Mouse (Mus musculus) spleen, postnatal 36 days (tissue): ENCODE data around the gene Cdk14.
"Not testable (repeated sequence)": the region's sequence is repeated elsewhere in the genome, so short reads cannot be mapped to it uniquely, and the experiment has no call there.

Experiments used
- DNase-seq, 2 experiments: peaks; one replicate each; pipeline ENCODE4 v3.0.0; 2022; ENCODE audit warnings: low spot score in 2 of 2, mixed read lengths in 1 of 2

The Cdk14 gene

DNA sequence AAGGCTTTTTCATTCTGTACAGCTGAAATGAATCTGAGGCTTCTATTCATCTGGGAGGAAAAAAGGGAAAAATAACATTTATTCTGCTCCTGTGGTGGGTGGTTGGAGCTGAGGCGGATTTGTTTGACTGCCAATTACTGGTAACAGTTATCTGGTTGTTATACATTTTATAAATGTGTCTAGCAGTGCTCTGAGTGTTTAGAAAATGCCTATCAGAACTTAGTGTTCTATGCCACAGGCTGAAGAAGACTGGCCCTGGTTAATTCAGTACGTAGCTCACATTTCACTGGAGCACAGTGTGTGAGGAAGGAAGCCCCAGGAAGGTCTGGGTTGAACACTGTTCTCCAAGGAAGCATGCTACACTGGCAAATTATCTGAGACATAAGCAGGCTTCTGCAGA lies 429.1 kb downstream of the Cdk14 start:
- DNase-seq = no peak

DNA sequence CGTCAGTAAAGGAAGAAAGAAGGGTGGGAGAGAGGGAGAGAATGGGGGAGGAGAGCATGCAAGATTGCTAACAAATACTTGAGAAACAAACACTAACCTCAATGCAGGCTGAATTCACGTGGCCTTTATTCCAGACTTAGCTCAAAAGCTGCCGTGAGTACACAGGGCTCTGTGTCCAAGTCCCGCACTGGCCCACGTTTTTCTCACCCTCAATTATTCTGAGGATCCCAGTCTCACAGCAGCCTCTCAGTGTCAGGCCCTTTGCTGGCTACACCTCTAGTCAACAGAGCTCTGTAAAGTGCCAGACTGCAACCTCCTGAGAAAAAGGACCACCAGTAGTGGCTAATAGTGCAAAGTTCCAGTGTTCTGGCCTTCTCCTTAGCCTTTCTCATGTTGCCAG lies 429.9 kb downstream of the Cdk14 start:
- DNase-seq = no peak

DNA sequence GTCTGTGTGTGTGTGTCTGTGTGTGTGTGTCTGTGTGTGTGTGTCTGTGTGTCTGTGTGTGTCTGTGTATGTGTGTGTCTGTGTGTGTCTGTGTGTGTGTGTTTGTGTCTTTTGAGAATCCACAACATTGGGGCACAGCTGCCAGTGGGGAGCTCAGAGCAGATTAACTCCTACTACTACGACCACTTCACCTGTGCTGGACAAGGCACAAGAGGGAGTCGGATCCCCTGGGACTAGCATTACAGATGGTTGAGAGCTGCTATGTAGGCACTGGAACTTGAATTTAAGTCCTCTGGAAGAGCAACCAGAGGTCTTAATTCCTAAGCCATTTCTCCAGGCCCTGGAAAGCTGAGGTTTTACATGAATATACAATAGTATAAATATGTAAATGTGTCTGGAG lies 433.9 kb downstream of the Cdk14 start:
- no peak for DNase-seq

DNA sequence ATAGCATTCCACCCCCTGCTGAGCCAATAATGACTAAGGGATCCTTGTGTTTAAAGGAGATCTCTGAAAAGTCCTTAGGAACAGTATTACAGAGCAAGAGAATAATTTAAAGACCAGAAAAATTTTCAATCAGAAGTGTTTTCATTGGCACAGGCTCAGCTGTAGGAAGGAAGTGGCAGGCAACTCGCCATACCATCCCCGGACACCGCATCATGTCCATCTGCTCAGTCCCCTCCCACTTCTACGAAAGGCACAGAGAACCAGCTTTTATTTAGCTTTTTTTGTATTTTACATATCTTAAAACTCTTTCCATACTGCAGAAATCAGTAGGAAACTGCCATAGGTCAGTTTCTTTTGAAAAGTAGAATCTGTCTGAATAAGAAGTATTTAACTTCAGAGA lies 440.6 kb downstream of the Cdk14 start:
- DNase-seq = no peak

DNA sequence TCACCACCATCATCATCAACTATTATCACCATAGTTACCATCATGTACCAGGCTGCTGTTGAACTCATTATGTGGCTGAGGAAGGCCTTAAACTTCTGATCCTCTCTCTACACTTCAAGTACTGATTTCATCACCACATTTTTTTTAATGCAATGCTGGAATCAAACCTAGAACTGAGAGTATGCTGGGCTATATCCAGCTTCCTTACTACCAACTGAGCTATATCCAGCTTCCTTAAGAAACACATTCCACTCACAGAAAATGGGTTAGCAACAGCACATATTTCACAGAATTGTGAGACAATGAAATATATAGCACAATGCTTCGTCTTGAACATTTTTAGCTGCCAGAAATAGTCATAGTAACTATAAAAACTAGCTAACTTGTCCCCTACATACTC lies 446.7 kb downstream of the Cdk14 start:
- no peak for DNase-seq

DNA sequence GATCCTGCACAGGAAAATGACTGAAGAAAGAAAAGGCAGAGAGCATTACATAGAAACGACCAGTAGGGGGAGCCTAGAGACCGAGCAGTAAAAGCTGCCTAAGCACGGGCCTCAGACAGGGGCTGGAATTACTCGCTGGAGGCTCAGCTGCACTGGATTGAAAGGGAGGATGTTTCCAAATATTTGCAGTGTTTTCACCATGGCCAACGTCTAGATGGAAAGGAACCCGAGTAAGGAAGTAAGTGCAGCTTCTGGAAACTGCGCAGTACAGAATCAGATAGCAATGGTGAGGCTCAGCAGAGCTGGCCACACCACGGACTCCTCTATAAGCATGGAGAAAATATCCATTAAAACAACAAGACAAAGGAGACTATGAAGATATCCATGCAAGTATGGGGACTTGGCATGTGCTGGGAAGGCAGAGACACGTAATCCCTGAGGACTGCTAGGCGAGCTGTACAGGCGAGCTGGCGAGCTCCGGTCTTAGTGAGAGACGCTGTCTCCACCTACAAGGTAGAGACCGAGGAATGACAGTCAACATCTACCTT lies 458.0 kb downstream of the Cdk14 start:
- DNase-seq = peak; percentile 3 to 8

DNA sequence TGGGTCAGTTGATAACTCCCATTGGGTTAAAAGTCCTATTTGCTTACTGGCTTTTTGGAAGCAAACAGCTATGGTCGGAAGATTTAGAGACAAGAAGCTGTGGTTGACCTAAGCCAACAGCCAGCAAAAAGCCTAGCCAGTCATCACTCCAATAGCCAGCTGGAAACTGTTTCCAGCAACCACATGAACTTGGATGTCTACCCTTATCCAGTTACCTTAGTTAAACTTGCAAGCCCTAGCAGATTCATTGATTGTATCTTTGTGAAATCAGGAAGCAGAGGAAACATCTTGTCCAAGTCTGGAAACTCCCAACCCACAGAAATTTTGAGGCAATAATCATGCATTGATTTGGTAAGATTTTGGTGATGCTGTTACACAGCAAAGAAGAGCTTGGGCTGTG lies 458.5 kb downstream of the Cdk14 start:
- no peak for DNase-seq

DNA sequence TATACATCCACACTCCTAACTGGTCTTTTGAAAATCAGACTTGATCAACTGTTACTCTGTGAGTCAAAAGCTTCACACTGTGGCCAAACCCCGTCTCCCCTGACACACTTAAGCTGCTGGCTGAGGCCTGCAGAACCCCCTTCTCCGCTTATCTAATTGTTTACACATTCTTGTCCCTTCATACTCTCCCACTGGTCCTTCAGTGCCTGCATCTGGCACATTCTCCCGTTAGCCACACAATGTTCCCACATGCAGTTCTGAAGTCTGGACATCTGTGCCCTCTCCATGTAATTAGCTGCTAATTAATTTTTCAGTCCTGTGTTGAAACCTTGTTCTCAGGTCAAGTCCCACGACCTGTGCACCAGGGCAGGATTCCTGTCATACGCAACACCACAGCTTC lies 460.7 kb downstream of the Cdk14 start:
- DNase-seq = no peak

DNA sequence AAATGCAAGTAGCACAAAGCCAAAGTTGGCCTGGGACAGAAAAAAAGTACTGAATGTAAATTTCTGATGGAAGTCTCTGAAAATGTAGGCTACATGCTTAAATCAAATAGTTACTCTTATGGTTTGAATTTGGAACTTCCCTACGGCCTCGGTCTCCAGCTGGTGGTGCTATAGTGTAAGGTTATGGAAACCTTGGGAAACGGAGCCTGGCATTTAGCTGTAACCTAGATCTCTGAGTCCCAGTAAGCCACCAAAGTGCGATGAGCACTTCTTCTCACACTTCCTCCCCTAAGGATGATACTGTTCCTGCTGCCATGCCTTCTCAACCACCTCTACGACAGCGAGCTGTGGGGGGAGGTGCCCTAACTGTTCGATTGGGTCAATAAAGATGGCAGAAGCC lies 464.1 kb downstream of the Cdk14 start:
- DNase-seq = no peak

DNA sequence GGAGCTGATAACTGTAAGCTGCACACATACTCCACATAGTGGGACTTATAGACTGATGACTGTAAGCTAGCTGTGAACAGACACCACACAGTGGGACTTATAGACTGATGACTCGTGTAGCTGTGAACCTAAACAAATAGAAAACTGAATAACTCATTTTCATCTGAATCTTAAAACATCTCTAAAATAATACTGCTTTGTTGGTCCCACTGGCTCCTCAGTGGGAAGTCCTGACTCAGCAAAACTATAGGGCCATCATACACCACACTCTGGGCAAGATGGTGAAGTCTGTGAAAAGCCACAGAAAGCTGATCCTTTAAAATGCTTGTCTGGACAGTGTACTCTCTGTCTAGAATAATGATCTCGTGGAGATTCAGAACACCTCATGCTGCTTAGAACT lies 464.7 kb downstream of the Cdk14 start:
- DNase-seq = no peak

DNA sequence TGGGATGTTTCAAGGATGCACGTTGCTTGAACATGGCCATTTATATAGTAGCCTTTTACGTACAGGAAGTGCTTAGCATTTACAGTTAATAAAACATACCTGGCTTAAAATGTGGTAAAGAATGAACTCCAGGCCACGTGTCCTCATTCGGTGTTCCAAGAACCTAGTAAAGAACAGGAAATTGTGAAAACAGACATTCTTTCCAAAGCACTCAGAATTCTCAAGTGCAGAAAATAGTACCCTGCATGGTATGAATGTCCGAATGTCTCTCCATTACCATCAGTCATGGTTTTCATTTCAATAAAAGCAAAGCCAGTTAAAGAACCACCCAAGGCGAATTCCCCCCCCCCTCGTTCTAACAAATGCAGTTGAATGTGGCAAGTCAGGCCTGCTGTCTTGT lies 470.7 kb downstream of the Cdk14 start:
- no peak for DNase-seq

DNA sequence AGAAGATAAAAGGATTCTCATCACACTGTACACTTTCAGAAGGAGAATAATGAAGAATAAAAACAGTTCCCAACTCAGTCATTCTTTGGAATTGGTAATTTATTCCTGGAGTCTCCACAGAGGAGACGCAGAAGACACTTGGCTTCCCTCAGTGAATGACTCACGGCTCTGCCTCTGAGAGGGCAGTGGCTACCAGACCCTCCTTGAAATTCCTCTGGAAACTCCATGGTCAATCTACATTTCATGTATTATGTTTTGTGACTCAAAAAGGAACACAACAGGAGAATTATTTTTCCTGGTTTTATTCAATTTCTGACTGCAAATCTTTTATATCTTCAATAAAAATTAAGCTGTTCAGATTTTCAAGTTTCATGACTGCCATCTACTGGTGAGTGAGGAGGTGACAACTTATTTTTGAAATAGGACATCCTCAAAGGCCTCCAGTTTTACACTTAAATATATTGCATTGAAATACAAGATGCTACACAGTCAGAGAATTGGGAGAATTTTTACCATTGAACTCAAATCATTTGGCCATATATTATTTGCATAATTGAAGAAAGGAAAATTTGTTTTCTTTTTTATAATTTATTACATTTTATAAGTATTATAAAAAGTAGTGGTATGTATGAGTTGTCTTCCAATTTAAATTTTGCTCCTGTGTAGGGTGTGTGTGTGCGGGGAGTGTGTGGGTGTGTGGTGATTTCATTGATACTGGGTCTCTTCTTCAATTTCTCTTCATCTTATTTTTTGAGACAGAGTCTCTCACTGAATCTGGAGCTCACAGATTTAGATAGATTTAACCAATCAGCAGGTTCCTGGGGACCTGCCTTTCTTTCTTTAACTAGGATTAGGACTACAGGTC lies 471.8 kb downstream of the Cdk14 start:
- DNase-seq = no peak

DNA sequence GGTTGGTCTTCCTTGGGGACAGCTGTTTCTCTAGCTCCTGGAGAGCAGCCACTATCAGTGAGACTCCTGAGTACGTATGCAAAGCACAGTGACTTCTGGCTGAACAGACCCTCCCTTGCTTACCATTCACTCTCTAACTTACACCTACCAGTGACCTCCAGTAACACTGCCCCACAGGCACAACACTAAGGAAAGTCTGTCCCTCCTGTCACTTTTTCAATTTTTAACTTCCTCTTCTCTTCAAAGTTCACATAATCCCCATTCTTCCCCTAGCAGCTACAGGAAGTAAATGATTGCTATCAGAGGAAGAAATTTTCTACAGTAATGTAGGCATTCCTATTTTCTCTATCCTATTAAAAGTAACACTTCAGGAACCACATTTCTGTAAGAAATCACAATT lies 485.0 kb downstream of the Cdk14 start:
- no peak for DNase-seq

DNA sequence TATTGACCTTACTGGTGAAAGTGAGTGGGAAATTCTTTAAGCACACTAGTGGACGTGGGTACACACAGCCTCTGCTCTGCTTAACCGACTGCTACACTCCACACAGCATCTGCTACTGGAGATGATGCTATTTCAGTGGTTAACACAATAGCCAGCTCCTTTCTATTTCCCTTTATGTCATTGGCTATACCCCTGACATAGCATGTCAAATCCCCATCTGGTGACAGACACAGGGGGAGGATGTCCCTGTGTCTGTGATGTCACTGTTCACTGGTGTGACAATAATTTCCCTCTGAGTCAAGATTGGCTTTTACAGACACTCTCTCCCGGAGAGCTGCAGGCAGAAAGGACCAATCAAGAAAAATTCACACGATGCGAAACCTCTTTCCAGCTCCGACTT lies 485.6 kb downstream of the Cdk14 start:
- DNase-seq = no peak

DNA sequence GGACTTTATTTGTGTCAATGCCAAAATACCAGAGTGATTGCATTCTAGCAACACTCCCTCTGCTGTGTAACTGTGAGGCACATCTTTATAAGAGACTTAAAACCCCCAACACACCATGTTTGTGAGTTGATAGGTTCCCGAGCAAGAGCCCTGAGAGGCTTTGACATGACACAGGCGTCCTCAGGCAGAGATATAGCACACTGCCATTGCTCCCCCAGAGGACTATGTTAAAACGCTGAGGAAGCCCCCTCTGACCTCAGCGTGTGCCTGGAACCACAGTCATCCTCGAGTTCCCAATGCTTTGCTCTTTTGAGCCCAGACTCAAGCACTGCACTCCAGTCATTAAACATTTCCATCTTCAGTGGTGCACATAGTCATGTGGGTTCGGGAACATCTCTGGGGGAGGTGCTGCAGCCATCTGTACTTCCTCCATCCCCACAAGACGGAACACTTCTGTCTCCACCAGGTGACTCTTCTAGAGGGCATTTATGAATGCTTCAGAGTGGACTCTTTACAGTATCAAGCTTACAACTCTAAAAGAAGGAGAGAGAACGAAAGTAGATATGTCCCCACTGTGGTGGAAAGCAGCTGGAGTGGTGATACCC lies 488.5 kb downstream of the Cdk14 start:
- no peak for DNase-seq

DNA sequence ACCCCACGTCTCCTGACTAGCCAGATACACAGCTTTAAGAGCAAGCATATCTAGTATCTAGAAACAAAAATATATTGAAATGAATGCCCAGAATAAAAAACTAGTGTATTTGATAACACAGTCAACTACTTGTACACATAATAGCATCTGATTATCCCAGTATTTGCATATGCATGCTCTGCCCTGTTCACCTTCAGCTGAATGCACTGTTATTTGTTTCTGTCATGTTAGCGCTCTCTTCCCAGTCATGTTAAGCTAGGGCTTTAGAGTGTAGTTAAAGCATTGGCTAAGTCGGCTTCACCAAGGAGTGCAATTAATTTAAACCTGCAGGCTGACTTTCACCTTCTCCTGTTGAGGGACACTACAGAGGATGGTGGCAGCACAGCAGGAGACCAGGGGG lies 490.5 kb downstream of the Cdk14 start:
- DNase-seq = no peak

DNA sequence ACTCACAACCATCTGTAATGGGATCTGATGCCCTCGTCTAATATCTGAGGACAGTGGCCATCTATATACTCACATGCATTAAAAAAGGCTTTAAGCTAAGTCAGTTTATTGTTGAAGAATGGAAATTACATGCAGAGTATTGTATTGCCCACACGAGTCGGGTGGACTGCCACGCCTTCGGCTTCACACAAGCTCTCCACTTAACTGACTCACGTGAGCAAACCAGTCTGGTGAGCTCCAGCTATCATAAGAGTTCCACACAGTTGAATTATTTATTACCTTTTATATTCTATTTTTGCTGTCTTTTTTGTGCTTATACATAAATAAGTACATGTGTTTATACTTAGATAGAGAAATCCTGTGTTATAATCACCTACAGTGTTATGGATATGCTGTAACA lies 495.2 kb downstream of the Cdk14 start:
- no peak for DNase-seq

DNA sequence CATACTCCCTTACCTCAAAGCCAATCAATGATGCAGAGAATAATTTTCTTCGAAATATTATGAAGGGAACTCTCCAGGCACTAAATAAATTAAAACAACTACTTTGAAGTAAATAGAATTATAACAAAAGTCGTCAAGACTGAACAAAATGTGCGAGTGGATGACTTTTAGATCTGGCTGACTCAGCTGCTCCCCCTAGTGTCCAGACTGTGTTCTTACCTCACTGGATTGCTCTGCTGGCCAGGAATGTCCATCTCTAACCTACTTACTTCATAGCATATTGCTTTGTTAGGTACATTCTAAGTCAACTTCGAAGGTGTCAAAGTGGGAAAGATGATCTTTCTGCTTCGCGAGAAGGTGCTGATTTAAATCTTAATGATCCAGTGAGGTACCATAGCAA lies 501.7 kb downstream of the Cdk14 start:
- peak in 1 of 2 experiments; percentile 4 for DNase-seq

DNA sequence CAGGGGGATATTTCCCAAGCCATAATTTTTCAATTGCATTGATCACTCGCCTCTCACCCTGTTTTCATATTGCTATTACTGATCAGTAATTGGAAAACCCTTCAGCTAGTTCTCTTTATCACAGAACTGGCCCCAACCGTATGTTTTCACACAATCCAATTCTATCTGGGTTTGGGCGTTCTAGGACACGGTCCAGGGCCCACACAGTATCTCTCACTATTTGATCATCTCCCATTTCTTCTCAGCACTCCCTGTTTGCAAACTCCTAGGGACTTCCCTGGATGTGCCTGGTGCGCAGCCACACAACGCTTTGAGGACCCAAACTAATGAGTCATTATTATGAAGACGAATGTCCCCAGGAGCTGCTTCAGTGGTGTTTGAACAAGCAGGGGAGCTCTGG lies 502.4 kb downstream of the Cdk14 start:
- no peak for DNase-seq

DNA sequence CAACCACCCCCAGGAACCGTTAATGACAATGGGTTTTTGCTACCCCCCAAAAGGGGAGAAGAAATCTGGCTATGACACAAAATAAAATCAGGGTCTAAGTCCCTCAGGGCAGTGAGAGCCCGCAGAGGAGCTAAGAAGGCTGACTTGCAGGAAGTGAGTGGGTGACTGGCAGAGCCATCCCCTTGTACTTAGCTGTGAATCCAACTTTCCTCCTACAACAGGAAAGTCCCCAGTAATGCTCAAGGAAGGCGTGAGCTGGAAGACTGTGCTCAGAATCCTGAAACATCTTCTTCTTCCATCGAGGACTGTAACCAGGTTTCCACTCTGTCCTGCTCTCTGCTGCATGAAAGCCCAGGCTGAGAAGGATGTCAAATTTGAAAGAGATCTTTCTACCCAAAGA lies 502.8 kb downstream of the Cdk14 start:
- DNase-seq = no peak

DNA sequence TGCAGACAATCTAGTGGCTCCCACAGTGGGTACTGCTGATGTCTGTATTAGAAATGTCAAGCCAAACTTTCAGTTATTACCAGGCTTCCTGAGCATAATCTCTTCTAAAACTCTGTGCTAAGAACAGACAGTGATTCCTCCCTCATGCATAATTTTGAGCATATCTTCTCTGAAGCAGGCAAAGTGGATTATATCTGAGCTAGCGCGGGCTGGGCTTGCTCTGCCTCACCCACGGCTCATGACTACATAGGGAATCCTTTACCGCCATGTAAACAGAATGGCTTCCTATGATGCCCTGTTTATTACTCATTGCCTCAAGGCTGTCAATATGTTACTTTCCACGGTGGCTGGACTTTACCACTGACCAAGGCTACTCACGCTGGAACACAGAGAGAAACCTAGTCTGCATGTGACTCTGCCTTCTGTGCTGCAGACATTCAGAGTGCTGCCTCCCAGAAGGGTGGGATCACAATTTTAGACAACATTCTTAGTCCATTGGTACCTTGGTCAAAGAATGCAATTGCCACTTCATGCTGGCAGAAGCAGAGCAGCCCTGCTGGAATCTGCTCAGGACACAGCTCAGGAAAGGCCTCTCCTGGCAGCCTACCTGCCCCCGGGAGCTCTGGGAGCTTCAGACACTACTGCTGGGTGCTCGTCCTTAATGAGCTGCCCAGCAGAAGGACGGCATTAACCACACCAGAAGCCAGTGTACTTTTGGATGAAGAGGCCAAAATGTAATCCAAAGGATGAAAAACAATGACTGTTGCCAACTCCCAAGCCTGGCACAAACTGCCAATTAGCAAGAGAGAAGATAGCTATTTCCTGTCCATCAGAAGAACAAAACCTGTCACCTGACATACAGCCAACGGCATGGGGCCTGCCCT lies 503.5 kb downstream of the Cdk14 start:
- no peak for DNase-seq

DNA sequence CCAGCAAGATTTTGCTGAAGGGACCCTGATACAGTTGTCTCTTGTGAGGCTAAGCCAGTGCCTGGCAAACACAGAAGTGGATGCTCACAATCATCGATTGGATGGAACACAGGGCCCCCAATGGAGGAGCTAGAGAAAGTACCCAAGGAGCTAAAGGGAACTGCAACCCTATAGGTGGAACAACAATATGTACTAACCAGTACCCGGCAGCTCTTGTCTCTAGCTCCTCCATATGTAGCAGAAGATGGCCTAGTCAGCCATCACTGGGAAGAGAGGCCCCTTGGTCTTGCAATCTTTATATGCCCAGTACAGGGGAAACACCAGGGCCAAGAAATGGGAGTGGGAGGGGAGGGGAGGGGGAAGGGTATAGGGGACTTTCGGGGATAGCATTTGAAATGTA lies 515.2 kb downstream of the Cdk14 start:
- not testable (repeated sequence) for DNase-seq
